Mouse (Mus musculus) C2C12 (cell line): ENCODE measurements around the gene A2m. TPM values are rescaled to one million over a fixed set of nuclear protein-coding genes. Genes with fewer than 3 reads are reported as not detected.

Experiments used
- H3K27me3 ChIP-seq: one replicate; pipeline ENCODE4 v1.6.1; 2011; ENCODE audit not compliant: control insufficient read depth, insufficient read depth, insufficient read length
- H3K36me3 ChIP-seq: one replicate; pipeline ENCODE4 v1.6.1; 2011; ENCODE audit not compliant: control insufficient read depth, insufficient read depth
- H3K4me3 ChIP-seq: one replicate; pipeline ENCODE4 v1.5.1; 2011; ENCODE audit warnings: mild to moderate bottlenecking, control low read depth; ENCODE audit not compliant: poor library complexity, insufficient read depth, severe bottlenecking
- H3K79me2 ChIP-seq: one replicate; pipeline ENCODE4 v1.6.1; 2011; ENCODE audit not compliant: control insufficient read depth, insufficient read depth
- H3K79me3 ChIP-seq: one replicate; pipeline ENCODE4 v1.6.1; 2011; ENCODE audit warnings: low read depth, control low read depth
- H3ac ChIP-seq: one replicate; pipeline ENCODE3; 2011; ENCODE audit warnings: low read depth; ENCODE audit not compliant: control insufficient read depth, insufficient read length
- CEBPB ChIP-seq: IDR thresholded peaks from one replicate; pipeline ENCODE4 v1.6.1; 2011; ENCODE audit warnings: low read depth, mild to moderate bottlenecking, control low read depth, moderate library complexity
- CTCF ChIP-seq: IDR thresholded peaks from one replicate; pipeline ENCODE4 v1.5.1; 2011; ENCODE audit not compliant: control insufficient read depth, insufficient read depth, insufficient read length
- FOSL1 ChIP-seq: IDR thresholded peaks from one replicate; pipeline ENCODE4 v1.8.0; 2011; ENCODE audit warnings: mild to moderate bottlenecking, low read length; ENCODE audit not compliant: poor library complexity, insufficient read depth, severe bottlenecking
- MAX ChIP-seq: IDR thresholded peaks from one replicate; pipeline ENCODE4 v1.6.1; 2011; ENCODE audit warnings: mild to moderate bottlenecking, control low read depth
- MYOD1 ChIP-seq: IDR thresholded peaks from one replicate; pipeline ENCODE4 v1.6.1; 2011; ENCODE audit warnings: low read depth; ENCODE audit not compliant: control insufficient read depth, insufficient read length
- MYOG ChIP-seq: IDR thresholded peaks from one replicate; pipeline ENCODE4 v1.6.1; 2011; ENCODE audit not compliant: control insufficient read depth, insufficient read length; ENCODE audit errors: extremely low read depth
- USF1 ChIP-seq: IDR thresholded peaks from one replicate; pipeline ENCODE4 v1.6.1; 2011; ENCODE audit warnings: low read depth, mild to moderate bottlenecking, control low read depth, moderate library complexity
- long read RNA-seq, 2 experiments: library from polyadenylated mRNA; unstranded; transcript quantifications; one replicate each; pipeline ENCODE4 v2.0.0; 2019 to 2020
- polyA plus RNA-seq: library from polyadenylated mRNA; unstranded; fragments of >200 nt; fragmentation: generic; extraction: Trizol; gene quantifications from one replicate; pipeline ENCODE4 v1.2.1, GENCODE M21; 2012; ENCODE audit warnings: missing spikeins

The A2m gene
- not detected for polyA plus RNA-seq
- long read RNA-seq, experiment 1 = 0 reads
- long read RNA-seq, experiment 2 = 0 reads

DNA sequence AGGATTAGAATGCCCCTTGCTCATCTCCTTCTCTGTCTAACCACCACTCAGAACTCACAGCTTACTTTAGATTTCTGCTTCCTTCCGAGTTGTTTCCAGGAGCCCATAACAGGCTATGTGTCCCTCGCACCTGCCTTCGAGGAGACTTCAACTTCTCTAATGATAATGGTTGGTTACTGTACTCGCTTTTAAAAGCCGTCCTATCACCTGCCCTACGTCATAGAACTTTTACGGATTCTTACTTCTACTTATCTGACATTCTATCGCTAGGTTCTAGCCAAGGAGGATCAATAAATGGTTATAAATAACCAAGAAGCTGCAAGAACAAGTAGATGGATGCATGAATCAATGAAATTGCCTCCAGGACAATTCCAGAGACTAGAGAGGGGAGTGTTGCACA, at the start of gene A2m:
TSS of gene A2m (plus strand) at position 301 of the 400 bp plus-strand sequence.
- TF ChIP-seq CTCF (no peak), CEBPB (no peak), MAX (no peak), MYOG (no peak), USF1 (no peak), MYOD1 (no peak), FOSL1 (no peak)
- Histone ChIP-seq H3K79me3 (no peaks in the 10 kb centered on the region), H3K36me3 (no peaks in the 10 kb centered on the region), H3K79me2 (no peaks in the 10 kb centered on the region), H3K27me3 (no peaks in the 10 kb centered on the region), H3ac (no peak within 1 kb of the TSS), H3K4me3 (no peak within 1 kb of the TSS)

- Histone ChIP-seq H3K4me3 (no peak overlapping the region), H3ac (no peak overlapping the region), H3K27me3 (no peaks in the 10 kb centered on the region), H3K79me3 (no peaks in the 10 kb centered on the region), H3K79me2 (no peaks in the 10 kb centered on the region), H3K36me3 (no peaks in the 10 kb centered on the region)
- TF ChIP-seq FOSL1 = no peak
- no peak for TF ChIP-seq CTCF
- TF ChIP-seq MYOG = no peak
- TF ChIP-seq MYOD1 = no peak
- TF ChIP-seq MAX = no peak
Measured at GRCm38 (mm10) chr6:121590131-121590530, 45.0 kb upstream of the A2m start.

GRCm38 (mm10) chr6:121600927-121601326, 34.2 kb upstream of the A2m start:
- Histone ChIP-seq H3K79me3 (no peaks in the 10 kb centered on the region), H3K36me3 (no peaks in the 10 kb centered on the region), H3K79me2 (no peaks in the 10 kb centered on the region), H3ac (no peak overlapping the region), H3K4me3 (no peak overlapping the region), H3K27me3 (no peaks in the 10 kb centered on the region)
- TF ChIP-seq MYOG = no peak
- TF ChIP-seq USF1 = no peak
- no peak for TF ChIP-seq FOSL1
- no peak for TF ChIP-seq CEBPB
- TF ChIP-seq MAX = no peak
- TF ChIP-seq MYOD1 = no peak
- no peak for TF ChIP-seq CTCF

GRCm38 (mm10) chr6:121607861-121608260, 27.3 kb upstream of the A2m start:
- H3K27me3 ChIP-seq = no peaks in the 10 kb centered on the region
- no peak overlapping the region for H3K4me3 ChIP-seq
- no peaks in the 10 kb centered on the region for H3K79me2 ChIP-seq
- no peak overlapping the region for H3ac ChIP-seq
- no peaks in the 10 kb centered on the region for H3K79me3 ChIP-seq
- H3K36me3 ChIP-seq = no peaks in the 10 kb centered on the region
- TF ChIP-seq CEBPB (no peak), MAX (no peak), MYOD1 (no peak), FOSL1 (no peak), USF1 (no peak)

GRCm38 (mm10) chr6:121611796-121612195, 23.4 kb upstream of the A2m start:
- H3ac ChIP-seq = no peak overlapping the region

GRCm38 (mm10) chr6:121617476-121617875, 17.7 kb upstream of the A2m start:
- Histone ChIP-seq H3K27me3 (no peaks in the 10 kb centered on the region), H3K79me3 (no peaks in the 10 kb centered on the region), H3K36me3 (no peaks in the 10 kb centered on the region), H3K4me3 (no peak overlapping the region), H3ac (no peak overlapping the region), H3K79me2 (no peaks in the 10 kb centered on the region)
- TF ChIP-seq CEBPB (no peak), MYOD1 (no peak), MAX (no peak), FOSL1 (no peak), USF1 (no peak), CTCF (no peak), MYOG (no peak)

More at GRCm38 (mm10) chr6:121611796-121612195, 23.4 kb upstream of the A2m start:
- Histone ChIP-seq H3K4me3 (no peak overlapping the region), H3K36me3 (no peaks in the 10 kb centered on the region), H3K27me3 (no peaks in the 10 kb centered on the region), H3K79me3 (no peaks in the 10 kb centered on the region), H3K79me2 (no peaks in the 10 kb centered on the region)
- TF ChIP-seq MYOG (no peak), FOSL1 (no peak), CEBPB (no peak), USF1 (no peak), CTCF (no peak), MYOD1 (no peak), MAX (no peak)
